Mouse (Mus musculus) layer of hippocampus, adult 11-12 months (tissue): ENCODE data around the gene Peli2.

Experiments used
- DNase-seq: peaks from one replicate; pipeline ENCODE4 v3.0.0; 2022; ENCODE audit warnings: low spot score

The Peli2 gene

GRCm38 (mm10) chr14:48224861-48225300 is 104.3 kb downstream of the Peli2 start:
- DNase-seq: no peak

GRCm38 (mm10) chr14:48225810-48226446 is 105.3 kb downstream of the Peli2 start:
- DNase-seq: no peak

- DNase-seq: no peak
Observed at GRCm38 (mm10) chr14:48226759-48227158, 106.1 kb downstream of the Peli2 start.

GRCm38 (mm10) chr14:48234785-48235519 is 114.3 kb downstream of the Peli2 start:
- DNase-seq: no peak

GRCm38 (mm10) chr14:48241335-48241734 is 120.7 kb downstream of the Peli2 start:
- DNase-seq: no peak

GRCm38 (mm10) chr14:48246236-48246635 is 125.6 kb downstream of the Peli2 start:
- peak; percentile 28 for DNase-seq

GRCm38 (mm10) chr14:48246963-48247362 is 126.3 kb downstream of the Peli2 start:
- no peak for DNase-seq

- no peak for DNase-seq
Observed at GRCm38 (mm10) chr14:48249459-48249858, 128.8 kb downstream of the Peli2 start.

- DNase-seq: no peak
Observed at GRCm38 (mm10) chr14:48249909-48250308, 129.3 kb downstream of the Peli2 start.

- DNase-seq: no peak
Observed at GRCm38 (mm10) chr14:48251381-48251979, 130.9 kb downstream of the Peli2 start.

- DNase-seq: no peak
Observed at GRCm38 (mm10) chr14:48253183-48253582, 132.6 kb downstream of the Peli2 start.

- DNase-seq: no peak
Observed at GRCm38 (mm10) chr14:48254696-48255095, 134.1 kb downstream of the Peli2 start.

GRCm38 (mm10) chr14:48255290-48255689 is 134.7 kb downstream of the Peli2 start:
- no peak for DNase-seq

- no peak for DNase-seq
Observed at GRCm38 (mm10) chr14:48257759-48258158, 137.1 kb downstream of the Peli2 start.

GRCm38 (mm10) chr14:48258696-48259366 is 138.2 kb downstream of the Peli2 start:
- DNase-seq: no peak

- DNase-seq: no peak
Observed at GRCm38 (mm10) chr14:48263146-48263545, 142.5 kb downstream of the Peli2 start.

GRCm38 (mm10) chr14:48266710-48267109 is 146.1 kb downstream of the Peli2 start:
- DNase-seq: no peak

- DNase-seq: no peak
Observed at GRCm38 (mm10) chr14:48278291-48278690, 157.7 kb downstream of the Peli2 start.

- no peak for DNase-seq
Observed at GRCm38 (mm10) chr14:48286949-48287348, 166.3 kb downstream of the Peli2 start.

- no peak for DNase-seq
Observed at GRCm38 (mm10) chr14:48287581-48287980, 167.0 kb downstream of the Peli2 start.

- DNase-seq: no peak
Observed at GRCm38 (mm10) chr14:48288600-48288999, 168.0 kb downstream of the Peli2 start.
